Mouse (Mus musculus) WW6 (cell line): ENCODE data around the gene Sbf2.
"Not testable (repeated sequence)": the region's sequence is repeated elsewhere in the genome, so short reads cannot be mapped to it uniquely, and the experiment has no call there.

Experiments used
- DNase-seq: peaks from one replicate; pipeline ENCODE4 v3.0.0-alpha.2; 2013; ENCODE audit warnings: low read depth, low spot score

The Sbf2 gene

GRCm38 (mm10) chr7:110583705-110584104 is 31.0 kb downstream of the Sbf2 start:
- DNase-seq: no peak

DNA sequence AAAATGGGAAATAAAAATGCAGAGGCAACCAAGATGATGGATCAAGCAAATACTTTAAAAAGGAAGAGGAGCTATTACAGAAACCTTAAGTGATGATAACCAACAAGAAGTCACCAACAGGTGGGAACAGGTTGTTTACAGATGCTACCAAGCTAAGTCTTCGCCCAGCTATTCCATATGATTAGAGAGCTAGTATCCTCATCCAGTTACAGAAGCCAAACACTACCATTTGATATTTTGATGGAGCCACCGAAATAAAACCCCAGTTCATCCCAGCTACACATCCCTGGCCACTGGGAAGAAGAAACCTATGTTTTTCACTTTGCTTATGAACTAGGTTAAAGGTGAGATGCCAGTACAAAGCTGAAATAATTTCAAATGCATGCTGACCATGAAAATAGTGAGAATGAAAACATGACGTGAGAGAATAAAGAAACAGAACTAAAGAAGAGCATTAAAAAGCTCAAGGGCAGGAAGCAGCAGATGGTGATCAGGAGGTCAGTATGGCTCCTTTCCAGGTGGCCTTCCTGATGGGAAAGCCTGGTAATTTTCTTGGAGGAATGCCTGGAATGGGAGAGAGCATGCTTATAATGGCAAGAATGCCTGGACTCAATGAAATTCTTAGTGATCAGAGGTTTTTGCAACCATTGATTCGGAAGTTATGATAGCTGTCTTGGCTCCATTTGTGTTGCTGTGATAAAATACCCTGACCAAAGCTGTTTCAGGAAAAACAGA is 48.7 kb downstream of the Sbf2 start:
- DNase-seq: no peak

DNA sequence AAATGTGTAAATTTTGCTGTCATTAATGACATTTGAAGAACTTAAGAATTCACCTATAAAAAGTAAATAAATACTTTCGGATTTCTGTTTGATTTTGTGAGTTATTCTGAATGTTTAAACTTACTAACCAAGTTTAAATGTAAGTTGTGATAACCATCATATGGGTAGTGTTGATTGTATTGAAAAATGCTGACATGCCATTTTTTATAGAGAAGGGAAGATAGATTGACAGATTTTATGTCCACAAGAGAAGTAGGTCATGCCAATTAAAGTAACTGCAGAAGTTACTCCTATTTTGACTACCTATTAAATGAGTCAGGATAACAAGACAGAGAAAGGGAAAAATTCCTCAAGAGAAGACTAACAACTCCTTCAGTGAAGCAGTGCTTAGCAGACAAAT is 53.1 kb downstream of the Sbf2 start:
- DNase-seq: no peak

GRCm38 (mm10) chr7:110557001-110557400 is 57.7 kb downstream of the Sbf2 start:
- no peak for DNase-seq

- peak; percentile 1 for DNase-seq
These were observed 58.5 kb downstream of the Sbf2 start for GRCm38 (mm10) chr7:110556221-110556620.

DNA sequence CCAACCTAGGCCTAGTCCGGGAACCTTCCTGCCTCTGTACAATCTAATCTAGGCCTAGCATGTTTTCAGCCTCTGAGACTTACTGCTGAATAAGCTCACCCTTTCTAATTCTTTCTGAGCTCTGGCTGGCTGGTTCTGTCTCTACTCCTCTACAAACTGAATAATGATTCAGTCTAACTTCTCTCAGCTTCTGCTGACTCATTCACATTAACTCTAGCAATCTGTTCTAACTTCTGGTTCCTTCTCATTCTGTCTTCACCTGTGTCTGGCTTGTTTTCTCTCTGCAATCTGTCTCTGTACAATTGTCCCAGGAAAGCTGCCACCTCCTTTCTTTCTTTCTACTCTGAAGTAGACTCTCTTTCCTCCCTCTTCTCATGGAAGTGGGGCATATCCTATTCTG is 59.5 kb downstream of the Sbf2 start:
- DNase-seq: no peak

DNA sequence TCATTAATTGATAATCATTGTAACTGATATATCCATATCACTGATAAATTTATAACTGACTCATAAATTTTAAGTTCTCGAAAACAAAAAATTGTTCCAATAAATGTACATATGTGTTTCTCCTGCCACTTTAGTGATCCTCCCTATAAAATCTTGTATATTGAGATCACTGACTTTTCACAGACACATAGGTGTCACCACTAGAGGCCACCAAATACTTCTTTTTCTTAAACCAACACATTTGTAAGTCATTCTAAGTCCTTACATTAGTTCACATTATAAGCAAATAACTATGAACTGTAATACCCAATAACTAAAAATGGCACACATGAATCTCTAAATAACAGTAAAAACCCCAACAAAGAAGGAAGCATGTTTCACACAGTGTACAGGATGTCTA is 66.5 kb downstream of the Sbf2 start:
- DNase-seq: no peak

DNA sequence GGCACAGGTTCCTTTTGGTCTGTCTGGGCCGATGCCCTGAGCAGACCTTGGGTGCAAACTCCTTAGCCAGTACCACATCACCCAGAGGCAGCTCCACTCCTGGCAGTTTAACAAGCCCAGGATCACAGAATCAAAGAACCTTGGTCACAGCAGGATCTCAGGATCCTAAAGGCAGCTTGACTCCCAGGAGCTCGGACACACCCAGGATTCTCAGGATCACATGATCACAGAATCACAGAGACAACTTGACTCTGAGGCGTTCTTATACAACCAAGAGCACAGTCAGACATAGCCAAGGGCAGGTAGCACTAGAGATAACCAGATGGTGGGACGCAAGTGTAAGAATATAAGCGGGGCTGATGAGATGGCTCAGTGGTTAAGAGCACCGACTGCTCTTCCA is 71.4 kb downstream of the Sbf2 start:
- DNase-seq: peak; percentile 29

DNA sequence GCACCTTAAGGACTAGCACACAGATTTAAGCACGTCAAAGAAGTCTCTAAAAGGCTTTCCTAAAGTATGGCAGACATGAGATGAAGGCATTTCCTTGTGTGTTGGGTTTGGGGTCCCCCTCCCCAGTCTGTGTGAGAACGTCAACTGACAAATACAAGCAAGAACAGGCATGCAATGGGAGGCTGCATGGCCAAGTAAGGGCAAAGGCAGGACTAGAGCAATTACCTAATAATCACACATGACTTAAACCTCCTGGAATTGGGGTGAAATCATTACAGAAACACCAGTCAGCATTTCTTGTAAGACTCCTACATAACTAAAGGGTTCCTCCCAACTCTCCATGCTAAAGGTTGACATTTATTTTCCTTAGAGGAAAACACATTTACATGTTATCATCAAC is 75.5 kb downstream of the Sbf2 start:
- no peak for DNase-seq

DNA sequence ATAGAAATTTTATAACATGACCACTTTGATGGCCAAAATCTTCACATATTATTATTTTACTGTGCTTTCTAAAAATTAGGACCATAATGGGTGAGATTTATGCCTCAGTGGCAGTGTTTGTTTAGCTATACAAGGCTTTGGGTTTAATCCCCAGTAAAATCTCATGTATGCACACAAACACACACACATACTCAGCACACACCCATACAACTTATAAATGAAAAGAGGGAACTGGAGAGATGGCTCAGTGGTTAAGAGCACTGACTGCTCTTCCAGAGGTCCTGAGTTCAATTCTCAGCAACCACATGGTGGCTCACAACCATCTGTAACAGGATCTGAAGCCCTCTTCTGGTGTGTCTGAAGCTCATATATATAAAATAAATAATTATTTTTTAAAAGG is 84.4 kb downstream of the Sbf2 start:
- DNase-seq: not testable (repeated sequence)

DNA sequence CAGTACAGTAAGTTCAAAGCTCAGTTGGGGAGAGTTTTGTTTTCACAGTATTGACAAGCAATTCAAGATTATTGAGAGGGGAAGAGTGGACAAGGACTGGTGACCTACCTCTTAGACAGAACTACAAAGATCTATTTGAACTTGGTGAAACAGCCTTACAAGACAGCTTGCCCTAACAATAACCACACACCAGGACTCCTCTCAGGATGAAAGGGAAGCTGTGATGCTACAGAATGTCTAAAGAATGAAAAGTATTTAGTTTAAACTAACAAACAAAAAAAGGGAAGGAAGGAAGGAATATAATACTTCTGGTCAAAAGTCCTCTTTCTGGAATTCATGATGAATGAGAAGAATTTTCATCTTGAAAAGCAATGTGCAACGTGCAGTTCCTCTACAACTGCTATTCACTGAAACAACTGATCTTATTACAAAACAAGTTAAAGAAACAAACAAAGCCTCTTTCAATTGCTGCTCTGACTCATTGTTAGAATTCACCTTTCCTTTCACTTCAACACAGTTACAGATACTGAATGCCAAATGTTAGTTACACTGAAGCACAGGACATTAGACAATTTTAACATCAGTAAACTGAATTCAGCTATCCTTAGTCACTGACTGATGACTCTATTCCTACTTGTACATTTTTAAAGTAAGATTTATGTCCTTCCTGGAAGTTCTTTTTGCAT is 89.5 kb downstream of the Sbf2 start:
- DNase-seq: no peak

DNA sequence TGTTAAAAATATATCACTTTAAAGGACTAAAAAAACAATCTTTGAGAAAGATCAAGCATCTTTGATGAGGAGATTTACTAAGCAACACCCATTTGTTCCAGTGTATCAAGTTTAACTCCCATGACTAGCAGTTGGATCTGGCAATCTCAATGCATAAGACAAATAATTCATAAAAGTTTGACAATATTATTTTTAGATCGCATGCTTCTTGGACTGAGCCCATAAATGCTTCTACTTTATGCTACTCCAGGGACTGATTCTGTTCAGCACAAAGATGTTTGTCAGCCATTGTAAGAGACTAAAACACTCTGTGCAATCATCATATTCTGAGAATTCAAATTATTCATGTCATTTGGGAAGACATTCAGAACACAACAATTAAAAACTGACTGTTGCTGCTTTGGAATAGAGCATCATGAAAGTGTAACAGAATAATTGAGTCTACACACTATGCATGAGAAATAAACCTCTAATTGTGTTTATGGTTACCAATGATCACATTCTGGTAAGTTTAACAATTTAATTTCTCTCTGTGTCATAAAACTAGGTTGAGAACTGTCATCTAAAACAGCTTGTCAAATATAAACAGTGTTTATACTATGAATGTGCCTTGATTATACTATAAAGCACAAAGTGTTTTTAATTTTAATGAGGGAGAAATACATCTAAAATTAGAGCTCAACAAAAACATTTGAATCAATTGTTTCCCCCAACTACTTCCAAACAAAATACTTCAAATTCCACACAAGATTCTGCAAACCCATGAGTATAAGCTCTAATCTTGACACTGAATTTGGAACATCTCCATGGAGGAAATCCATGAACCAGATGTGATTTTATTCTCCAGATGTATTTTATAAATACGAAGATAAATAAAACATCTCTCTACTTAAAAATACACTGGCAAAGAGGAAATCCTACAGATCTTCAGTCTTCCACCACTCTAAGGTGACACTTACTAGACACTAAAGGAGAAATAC is 98.2 kb downstream of the Sbf2 start:
- no peak for DNase-seq

- DNase-seq: no peak
These were observed 100.6 kb downstream of the Sbf2 start for GRCm38 (mm10) chr7:110514131-110514530.

DNA sequence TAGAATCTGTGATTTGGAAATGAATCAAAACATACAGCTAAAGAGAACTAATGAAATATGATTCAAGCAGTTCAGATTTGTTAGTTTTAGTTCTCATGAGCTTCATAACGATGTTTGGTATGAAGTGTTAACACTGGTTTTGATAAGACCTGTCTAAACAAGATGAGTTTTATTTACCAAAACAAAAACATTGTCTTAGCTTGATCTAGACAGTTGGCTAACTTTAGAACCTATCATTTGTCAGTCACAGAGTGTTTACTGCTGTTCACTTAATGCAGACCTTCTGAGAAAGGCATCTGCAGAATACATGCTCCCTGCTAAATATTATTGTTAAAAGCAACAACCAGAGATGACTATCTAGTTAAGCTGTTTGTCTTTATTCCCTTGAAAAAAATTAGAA is 116.1 kb downstream of the Sbf2 start:
- no peak for DNase-seq

DNA sequence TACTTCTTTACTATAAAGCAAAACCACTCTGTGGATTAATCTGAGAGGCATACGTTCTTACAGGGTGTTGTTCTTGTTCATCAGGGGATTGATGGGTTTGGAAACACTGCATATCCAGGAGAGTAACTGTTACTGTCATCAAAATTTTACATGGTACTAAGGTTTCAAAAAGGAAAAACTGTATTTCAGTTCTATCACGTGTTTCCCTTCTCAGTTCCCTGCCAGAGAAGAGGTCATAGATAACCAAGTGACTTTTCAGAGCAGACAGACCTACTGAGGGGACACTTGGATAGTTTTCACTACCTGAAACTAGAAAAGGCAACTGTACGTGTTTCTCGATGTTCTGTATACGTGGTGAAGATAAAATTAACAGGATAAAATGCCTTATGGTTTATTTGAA is 123.7 kb downstream of the Sbf2 start:
- no peak for DNase-seq

GRCm38 (mm10) chr7:110485051-110485450 is 129.7 kb downstream of the Sbf2 start:
- no peak for DNase-seq

- no peak for DNase-seq
These were observed 143.7 kb downstream of the Sbf2 start for GRCm38 (mm10) chr7:110470987-110471386.

DNA sequence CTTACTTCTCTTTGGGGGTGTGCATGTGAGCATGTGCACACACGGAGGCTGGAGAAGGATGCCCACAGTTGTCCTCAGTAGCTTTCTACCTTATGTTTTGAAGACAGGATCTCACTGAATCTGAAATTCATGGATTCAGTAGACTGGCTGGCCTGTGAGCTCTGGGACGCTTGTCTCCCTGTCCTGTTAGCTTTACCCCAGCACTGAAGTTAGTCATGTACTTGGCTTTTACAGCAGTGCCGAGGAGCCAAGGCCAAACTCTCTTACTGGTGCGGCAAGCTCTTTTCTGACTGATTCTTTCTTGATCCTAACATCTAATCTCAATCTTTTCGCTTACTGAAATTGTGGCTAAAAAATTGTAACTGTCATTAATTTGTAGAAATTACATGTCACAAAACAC is 151.3 kb downstream of the Sbf2 start:
- no peak for DNase-seq

DNA sequence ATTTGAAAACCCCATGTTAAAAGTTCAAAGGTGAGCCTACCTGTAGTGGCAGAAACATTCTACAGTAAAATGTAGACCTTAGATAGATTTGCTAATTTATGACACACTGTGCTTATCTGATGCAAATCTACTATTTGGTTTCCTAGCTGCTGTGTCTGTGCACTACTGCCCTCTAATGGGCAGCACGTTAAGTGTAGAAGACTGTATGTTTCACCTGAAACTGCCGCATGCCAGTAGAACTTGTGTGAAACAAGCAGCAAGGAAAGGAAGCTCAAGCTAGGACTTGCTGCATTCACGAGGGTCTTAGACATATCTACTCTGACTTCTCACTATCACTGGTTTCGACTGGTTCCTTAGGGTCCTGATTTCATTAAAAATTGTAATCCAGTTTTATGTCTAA is 182.4 kb downstream of the Sbf2 start:
- peak; percentile 9 for DNase-seq

- no peak for DNase-seq
These were observed 198.4 kb downstream of the Sbf2 start for GRCm38 (mm10) chr7:110416318-110416717.

DNA sequence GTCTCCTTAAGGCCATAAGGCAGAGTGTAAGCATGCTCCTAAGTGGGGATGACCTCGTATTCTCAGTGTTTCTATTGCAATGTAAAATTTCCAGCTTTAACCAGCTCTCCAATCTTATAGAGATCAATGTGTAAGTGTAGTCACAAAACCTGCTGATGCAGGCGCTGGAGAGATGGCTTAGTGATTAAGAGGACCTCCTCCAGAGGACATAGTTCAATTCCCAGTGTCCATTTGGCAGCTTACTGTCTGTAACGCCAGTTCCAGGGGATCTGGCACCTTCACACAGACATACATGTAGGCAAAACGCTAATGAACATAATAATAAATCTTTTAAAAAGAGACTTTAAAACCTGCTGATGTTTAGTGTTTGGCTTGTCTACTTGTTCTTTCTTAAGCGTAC is 200.4 kb downstream of the Sbf2 start:
- no peak for DNase-seq

DNA sequence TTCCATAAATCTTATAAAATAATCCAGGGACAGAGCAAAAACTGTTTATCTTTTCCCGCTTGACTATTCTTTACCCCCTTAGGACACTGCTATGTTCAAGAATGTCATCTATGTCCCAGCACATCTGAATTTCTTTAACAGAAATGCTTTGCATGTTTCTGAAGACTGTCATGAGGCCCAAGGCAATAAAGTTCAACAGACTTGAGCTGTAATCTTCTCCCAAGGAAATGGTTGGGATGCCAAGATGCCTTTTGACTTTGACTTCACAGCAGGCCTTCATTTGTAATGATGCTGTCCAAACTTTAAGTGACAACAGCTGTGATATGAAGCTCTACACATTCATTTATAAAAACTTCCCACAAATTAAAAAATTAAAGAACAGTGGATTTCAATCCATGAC is 212.6 kb downstream of the Sbf2 start:
- DNase-seq: no peak
